Mouse (Mus musculus): ENCODE results near the gene Nr1d1. TPM values are rescaled to one million over a fixed set of nuclear protein-coding genes. Genes with fewer than 3 reads are reported as not detected.

The Nr1d1 gene
- polyA plus RNA-seq, 1 experiment from 2014 or later = 1.9 TPM

DNA sequence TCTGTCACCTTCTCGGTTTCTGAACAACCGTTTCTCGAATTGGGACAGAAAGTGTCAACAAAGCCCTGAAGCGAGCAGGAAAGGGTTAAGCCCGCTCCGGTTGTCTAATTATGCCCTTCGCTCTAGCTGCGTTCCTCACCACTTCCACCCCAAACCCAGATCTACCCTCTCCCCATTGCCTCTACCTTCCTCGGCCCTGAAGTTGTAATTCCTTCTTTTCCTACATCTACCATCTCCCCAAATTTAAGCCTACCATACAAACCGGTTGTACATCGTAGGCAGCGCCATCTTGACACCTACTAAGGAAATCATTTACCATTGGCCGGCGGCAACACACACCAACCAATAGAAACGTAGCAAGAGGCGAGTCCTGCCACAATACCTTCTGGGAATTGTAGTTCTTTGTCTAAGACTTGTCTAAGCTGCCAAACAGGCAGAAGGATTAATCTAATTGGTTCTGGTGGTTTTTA lies 46.0 kb downstream of the Nr1d1 start, which contains the start of gene Med24:
Gene Med24, minus strand, starts transcription at position 317 of the 470 bp plus-strand sequence.
- H3K9ac ChIP-seq (ENCODE audit: low read length) = peak within 1 kb of the TSS; percentile 66
- H3K27ac ChIP-seq (ENCODE audit: low read depth, low read length) = no peak within 1 kb of the TSS
- no peaks in the 10 kb centered on the region for H3K27me3 ChIP-seq (ENCODE audit: control insufficient read depth, insufficient read depth, low read length)
- 0% methylated on average over 16 of the region's 16 CpGs for WGBS
- ATAC-seq (ENCODE audit: insufficient read depth, low FRiP score, low TSS enrichment) (peak; percentile 77), DNase-seq (ENCODE audit: low spot score) (peak; percentile 83)
- no peaks in the 10 kb centered on the region for H3K36me3 ChIP-seq (ENCODE audit: control insufficient read depth, insufficient read depth, low read length)
- H3K4me2 ChIP-seq (ENCODE audit: low read depth) = peak within 1 kb of the TSS; percentile 57
- peaks cover 2% of the 10 kb centered on the region; the same call in 1 of the 2 replicates for H3K9me3 ChIP-seq (ENCODE audit: control insufficient read depth, low read length)
- no peaks in the 10 kb centered on the region for H3K4me1 ChIP-seq (ENCODE audit: control insufficient read depth, insufficient read depth, low read length)
- H3K4me3 ChIP-seq (ENCODE audit: low read depth, low read length) = peak within 1 kb of the TSS; percentile 57

DNA sequence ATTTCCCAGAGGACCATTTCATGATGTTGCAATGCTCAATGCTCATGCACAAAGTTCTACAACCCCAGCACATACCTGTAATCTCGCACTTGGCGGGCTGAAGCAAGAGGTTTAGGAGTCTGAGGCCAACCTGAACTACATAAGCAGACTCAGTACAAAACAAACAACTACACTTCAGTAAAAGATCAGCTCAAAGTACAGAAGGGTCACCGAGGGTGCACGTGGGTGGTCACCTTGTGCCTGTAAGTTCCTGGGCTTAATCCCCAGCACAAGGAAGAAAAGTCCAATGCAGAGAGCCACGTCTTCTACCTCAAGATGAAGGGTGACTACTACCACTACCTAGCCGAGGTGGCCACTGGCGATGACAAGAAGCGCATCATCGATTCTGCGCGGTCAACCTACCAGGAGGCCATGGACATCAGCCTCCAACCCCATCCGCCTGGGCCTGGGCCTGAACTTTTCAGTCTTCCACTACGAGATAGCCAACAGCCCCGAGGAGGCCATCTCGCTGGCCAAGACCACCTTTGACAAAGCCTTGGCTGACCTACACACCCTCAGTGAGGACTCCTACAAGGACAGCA lies 49.1 kb downstream of the Nr1d1 start:
- no peak overlapping the region for H3K4me3 ChIP-seq (ENCODE audit: low read depth, low read length)
- no peaks in the 10 kb centered on the region for H3K9me3 ChIP-seq (ENCODE audit: control insufficient read depth, low read length)
- no peak overlapping the region for H3K9ac ChIP-seq (ENCODE audit: low read length)
- no peak overlapping the region for H3K4me2 ChIP-seq (ENCODE audit: low read depth)
- WGBS = 96% methylated on average over 15 of the region's 15 CpGs
- H3K4me1 ChIP-seq (ENCODE audit: control insufficient read depth, insufficient read depth, low read length) = no peaks in the 10 kb centered on the region
- no peaks in the 10 kb centered on the region for H3K27me3 ChIP-seq (ENCODE audit: control insufficient read depth, insufficient read depth, low read length)
- no peaks in the 10 kb centered on the region for H3K36me3 ChIP-seq (ENCODE audit: control insufficient read depth, insufficient read depth, low read length)
- DNase-seq (ENCODE audit: low spot score) (no peak), ATAC-seq (ENCODE audit: insufficient read depth, low FRiP score, low TSS enrichment) (no peak)
- no peak overlapping the region for H3K27ac ChIP-seq (ENCODE audit: low read depth, low read length)

DNA sequence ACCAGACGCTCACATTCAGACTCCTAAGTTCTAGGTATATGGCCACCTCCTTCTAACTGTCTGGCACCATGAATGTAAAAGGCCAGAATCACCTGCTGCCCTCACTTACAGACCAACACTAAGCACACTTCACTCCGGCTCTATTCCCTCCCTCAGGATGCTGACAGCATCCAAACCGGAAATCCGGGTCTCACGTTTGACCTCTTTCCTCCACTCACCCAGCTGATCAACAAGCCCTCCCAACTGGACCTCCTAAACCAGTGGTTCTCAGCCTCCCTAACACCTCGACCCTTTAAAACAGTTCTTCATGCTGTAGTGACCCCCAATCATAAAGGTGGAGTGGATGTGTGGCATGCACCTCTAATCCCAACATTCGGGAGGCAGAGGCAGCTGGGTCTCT lies 52.0 kb downstream of the Nr1d1 start:
- no peaks in the 10 kb centered on the region for H3K36me3 ChIP-seq (ENCODE audit: control insufficient read depth, insufficient read depth, low read length)
- H3K9ac ChIP-seq (ENCODE audit: low read length) = no peak overlapping the region
- DNase-seq (ENCODE audit: low spot score) = no peak
- H3K4me2 ChIP-seq (ENCODE audit: low read depth) = no peak overlapping the region
- no peaks in the 10 kb centered on the region for H3K9me3 ChIP-seq (ENCODE audit: control insufficient read depth, low read length)
- no peak for ATAC-seq (ENCODE audit: insufficient read depth, low FRiP score, low TSS enrichment)
- 85% methylated on average over 7 of the region's 7 CpGs for whole genome bisulfite sequencing
- no peak overlapping the region for H3K4me3 ChIP-seq (ENCODE audit: low read depth, low read length)
- no peaks in the 10 kb centered on the region for H3K4me1 ChIP-seq (ENCODE audit: control insufficient read depth, insufficient read depth, low read length)
- no peaks in the 10 kb centered on the region for H3K27me3 ChIP-seq (ENCODE audit: control insufficient read depth, insufficient read depth, low read length)
- H3K27ac ChIP-seq (ENCODE audit: low read depth, low read length) = no peak overlapping the region

DNA sequence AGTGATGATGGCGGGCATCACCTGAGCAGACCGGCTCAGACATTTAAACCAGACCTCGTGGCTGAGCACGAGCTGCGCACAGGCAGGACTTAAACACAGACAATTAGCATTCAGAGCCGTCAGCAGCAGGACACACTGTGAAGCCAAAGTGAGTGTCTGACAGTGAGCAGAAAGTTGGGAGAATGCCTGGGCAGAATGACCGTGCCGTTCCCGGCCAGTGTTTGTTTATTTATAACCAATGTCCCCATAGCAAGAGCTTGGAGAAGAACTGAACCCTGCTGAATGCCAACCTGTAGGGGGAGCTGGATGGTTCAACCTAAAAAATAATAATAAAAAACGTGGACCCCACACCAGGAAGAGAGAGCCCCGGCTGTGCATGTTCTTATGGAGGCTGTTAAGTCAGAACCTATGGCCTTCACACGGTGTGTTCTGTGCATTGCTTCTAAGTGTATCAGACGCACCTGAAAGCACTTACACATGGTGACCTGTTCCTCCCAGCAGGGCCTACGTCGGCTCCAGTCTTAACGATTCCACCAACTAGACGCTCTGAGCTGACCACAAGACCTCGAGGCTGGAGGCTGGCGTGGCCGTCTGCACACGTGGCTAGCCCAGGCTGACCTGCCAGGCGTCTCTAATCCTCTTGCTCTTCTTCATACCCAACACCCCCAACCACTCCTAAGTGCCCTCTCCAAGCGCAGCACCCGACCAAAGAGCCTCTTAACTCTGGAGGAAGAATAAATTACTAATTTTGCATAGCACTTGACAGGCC lies 53.5 kb downstream of the Nr1d1 start:
- no peak overlapping the region for H3K4me3 ChIP-seq (ENCODE audit: low read depth, low read length)
- no peak for DNase-seq (ENCODE audit: low spot score)
- H3K36me3 ChIP-seq (ENCODE audit: control insufficient read depth, insufficient read depth, low read length) = peaks cover 1% of the 10 kb centered on the region; the same call in 1 of the 2 replicates
- H3K9me3 ChIP-seq (ENCODE audit: control insufficient read depth, low read length) = no peaks in the 10 kb centered on the region
- 76% methylated on average over 24 of the region's 24 CpGs for WGBS
- no peak overlapping the region for H3K27ac ChIP-seq (ENCODE audit: low read depth, low read length)
- no peaks in the 10 kb centered on the region for H3K4me1 ChIP-seq (ENCODE audit: control insufficient read depth, insufficient read depth, low read length)
- H3K9ac ChIP-seq (ENCODE audit: low read length) = no peak overlapping the region
- H3K27me3 ChIP-seq (ENCODE audit: control insufficient read depth, insufficient read depth, low read length) = no peaks in the 10 kb centered on the region
- ATAC-seq (ENCODE audit: insufficient read depth, low FRiP score, low TSS enrichment) = no peak
- no peak overlapping the region for H3K4me2 ChIP-seq (ENCODE audit: low read depth)

DNA sequence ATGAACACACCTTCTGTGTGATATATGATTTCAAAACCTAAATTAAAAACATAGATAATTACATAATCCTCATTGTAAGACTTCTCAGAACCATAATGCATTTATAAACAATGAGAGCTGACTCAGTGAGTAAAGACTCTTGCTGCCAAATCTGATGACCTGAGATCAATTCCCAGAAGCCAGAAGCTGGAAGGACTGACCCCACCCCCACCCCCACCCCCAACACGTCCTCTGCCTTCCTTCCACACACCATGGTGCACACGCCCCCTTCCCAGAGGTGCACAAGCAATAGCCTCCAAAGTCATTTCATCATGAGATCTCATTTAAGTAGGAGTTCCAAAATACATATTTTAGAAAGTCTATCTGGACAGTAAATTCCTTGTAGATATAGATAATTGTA lies 54.4 kb downstream of the Nr1d1 start:
- Histone ChIP-seq H3K36me3 (ENCODE audit: control insufficient read depth, insufficient read depth, low read length) (peaks cover 3% of the 10 kb centered on the region), H3K4me2 (ENCODE audit: low read depth) (no peak overlapping the region), H3K27ac (ENCODE audit: low read depth, low read length) (no peak overlapping the region), H3K27me3 (ENCODE audit: control insufficient read depth, insufficient read depth, low read length) (no peaks in the 10 kb centered on the region), H3K9me3 (ENCODE audit: control insufficient read depth, low read length) (no peaks in the 10 kb centered on the region), H3K9ac (ENCODE audit: low read length) (no peak overlapping the region), H3K4me3 (ENCODE audit: low read depth, low read length) (no peak overlapping the region), H3K4me1 (ENCODE audit: control insufficient read depth, insufficient read depth, low read length) (no peaks in the 10 kb centered on the region)
- ATAC-seq (ENCODE audit: insufficient read depth, low FRiP score, low TSS enrichment) (no peak), DNase-seq (ENCODE audit: low spot score) (no peak)
- WGBS = 84% methylated on average over 2 of the region's 2 CpGs

Other genes with a start within 250 kb of the Nr1d1 start
- gene Ikzf3, start 229.3 kb downstream of the Nr1d1 start, polyA plus RNA-seq (2014; fragmentation: Nextera tagmentation; extraction: Ambion mirVana) = not detected in 2 replicates
- gene Zpbp2, start 224.2 kb downstream of the Nr1d1 start, polyA plus RNA-seq (2014; fragmentation: Nextera tagmentation; extraction: Ambion mirVana) = 0.16 TPM in 1 of 2 replicates, not detected in the other
- 11.1 and 14.5 TPM in 2 replicates for gene Ormdl3, start 188.0 kb downstream of the Nr1d1 start, polyA plus RNA-seq (2014; fragmentation: Nextera tagmentation; extraction: Ambion mirVana)
- not detected in 2 replicates for gene Lrrc3c, start 177.0 kb downstream of the Nr1d1 start, polyA plus RNA-seq (2014; fragmentation: Nextera tagmentation; extraction: Ambion mirVana)
- 0.64 and 1.5 TPM in 2 replicates for gene Gm12355, start 149.7 kb downstream of the Nr1d1 start, polyA plus RNA-seq (2014; fragmentation: Nextera tagmentation; extraction: Ambion mirVana)
- gene Gsdma3, start 149.0 kb downstream of the Nr1d1 start, polyA plus RNA-seq (2014; fragmentation: Nextera tagmentation; extraction: Ambion mirVana) = not detected in 2 replicates
- gene Gsdma2, start 128.6 kb downstream of the Nr1d1 start, polyA plus RNA-seq (2014; fragmentation: Nextera tagmentation; extraction: Ambion mirVana) = 0.17 TPM in 1 of 2 replicates, not detected in the other
- not detected in 2 replicates for gene Gsdma, start 111.0 kb downstream of the Nr1d1 start, polyA plus RNA-seq (2014; fragmentation: Nextera tagmentation; extraction: Ambion mirVana)
- gene Psmd3, start 92.8 kb downstream of the Nr1d1 start, polyA plus RNA-seq (2014; fragmentation: Nextera tagmentation; extraction: Ambion mirVana) = 172 TPM in 2 replicates
- gene Csf3, start 74.1 kb downstream of the Nr1d1 start, polyA plus RNA-seq (2014; fragmentation: Nextera tagmentation; extraction: Ambion mirVana) = not detected in 2 replicates
- gene Med24, start 45.9 kb downstream of the Nr1d1 start, polyA plus RNA-seq (2014; fragmentation: Nextera tagmentation; extraction: Ambion mirVana) = 67.6 and 74.5 TPM in 2 replicates
- gene Thra, start 34.7 kb downstream of the Nr1d1 start, polyA plus RNA-seq (2014; fragmentation: Nextera tagmentation; extraction: Ambion mirVana) = 32.0 and 34.7 TPM in 2 replicates
- 24.1 and 24.2 TPM in 2 replicates for gene Msl1, start 20.2 kb upstream of the Nr1d1 start, polyA plus RNA-seq (2014; fragmentation: Nextera tagmentation; extraction: Ambion mirVana)
- 55.4 and 59.4 TPM in 2 replicates for gene Casc3, start 29.6 kb upstream of the Nr1d1 start, polyA plus RNA-seq (2014; fragmentation: Nextera tagmentation; extraction: Ambion mirVana)
- gene Rapgefl1, start 61.5 kb upstream of the Nr1d1 start, polyA plus RNA-seq (2014; fragmentation: Nextera tagmentation; extraction: Ambion mirVana) = 2.3 and 2.8 TPM in 2 replicates
- 4.7 and 5.6 TPM in 2 replicates for gene Wipf2, start 88.3 kb upstream of the Nr1d1 start, polyA plus RNA-seq (2014; fragmentation: Nextera tagmentation; extraction: Ambion mirVana)
- 41.6 and 44.4 TPM in 2 replicates for gene Cdc6, start 132.5 kb upstream of the Nr1d1 start, polyA plus RNA-seq (2014; fragmentation: Nextera tagmentation; extraction: Ambion mirVana)
- 73.2 and 75.1 TPM in 2 replicates for gene Rara, start 152.5 kb upstream of the Nr1d1 start, polyA plus RNA-seq (2014; fragmentation: Nextera tagmentation; extraction: Ambion mirVana)
- 0.57 TPM in 1 of 2 replicates, not detected in the other for gene Gjd3, start 207.7 kb upstream of the Nr1d1 start, polyA plus RNA-seq (2014; fragmentation: Nextera tagmentation; extraction: Ambion mirVana)
- gene Top2a, start 248.9 kb upstream of the Nr1d1 start, polyA plus RNA-seq (2014; fragmentation: Nextera tagmentation; extraction: Ambion mirVana) = 338 and 339 TPM in 2 replicates